Mouse (Mus musculus) left cerebral cortex, adult 18-20 months (tissue): ENCODE measurements at regions not wholly inside any gene's neighbourhood (a gene's known extent, or its start where the extent isn't known, plus 50 kb on each side); places are given as distances from the start of the nearest gene placed in this dataset.

Source experiments
- DNase-seq, 2 experiments: peaks; one replicate each; pipeline ENCODE4 v3.0.0; 2021 to 2022; ENCODE audit warnings: low spot score in 2 of 2, mixed read lengths in 1 of 2

DNA sequence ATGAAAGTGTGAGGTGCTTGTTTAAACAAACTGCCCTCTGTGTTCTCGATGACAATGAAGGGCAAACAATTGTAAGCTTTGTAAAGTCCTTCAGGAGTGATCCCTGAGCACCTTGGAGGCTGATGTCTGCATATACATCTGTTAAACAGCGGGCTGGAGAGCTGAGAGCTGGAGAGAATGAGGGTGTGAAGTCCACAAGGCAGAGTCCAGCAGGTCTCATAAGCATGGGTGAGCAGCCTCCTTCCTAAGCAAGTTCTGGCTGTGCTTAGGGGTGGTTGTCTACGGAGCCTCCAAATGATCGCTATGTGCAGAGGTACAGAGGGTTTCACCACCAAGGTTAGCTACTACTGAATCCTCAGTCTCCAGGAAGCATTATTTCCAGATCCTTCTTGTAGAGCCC, 350.2 kb downstream of the Ankrd50 start:
- DNase-seq: no peak

DNA sequence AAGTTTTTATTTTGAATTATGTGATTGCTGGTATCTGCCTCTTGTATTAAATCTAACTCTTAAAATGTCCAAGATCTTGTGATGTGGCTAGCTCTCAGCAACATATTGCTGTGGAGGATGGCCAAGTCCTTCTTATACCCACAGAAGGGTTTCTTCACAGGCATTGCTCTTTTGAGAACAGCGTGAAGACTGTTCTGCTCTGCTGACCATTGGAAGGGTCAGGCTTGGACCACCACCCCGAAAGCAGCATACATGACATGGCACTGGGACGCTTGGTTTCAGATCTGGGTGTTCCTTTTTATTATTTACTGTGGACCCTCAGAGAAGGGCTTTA, 352.8 kb downstream of the Ankrd50 start:
- DNase-seq: no peak

DNA sequence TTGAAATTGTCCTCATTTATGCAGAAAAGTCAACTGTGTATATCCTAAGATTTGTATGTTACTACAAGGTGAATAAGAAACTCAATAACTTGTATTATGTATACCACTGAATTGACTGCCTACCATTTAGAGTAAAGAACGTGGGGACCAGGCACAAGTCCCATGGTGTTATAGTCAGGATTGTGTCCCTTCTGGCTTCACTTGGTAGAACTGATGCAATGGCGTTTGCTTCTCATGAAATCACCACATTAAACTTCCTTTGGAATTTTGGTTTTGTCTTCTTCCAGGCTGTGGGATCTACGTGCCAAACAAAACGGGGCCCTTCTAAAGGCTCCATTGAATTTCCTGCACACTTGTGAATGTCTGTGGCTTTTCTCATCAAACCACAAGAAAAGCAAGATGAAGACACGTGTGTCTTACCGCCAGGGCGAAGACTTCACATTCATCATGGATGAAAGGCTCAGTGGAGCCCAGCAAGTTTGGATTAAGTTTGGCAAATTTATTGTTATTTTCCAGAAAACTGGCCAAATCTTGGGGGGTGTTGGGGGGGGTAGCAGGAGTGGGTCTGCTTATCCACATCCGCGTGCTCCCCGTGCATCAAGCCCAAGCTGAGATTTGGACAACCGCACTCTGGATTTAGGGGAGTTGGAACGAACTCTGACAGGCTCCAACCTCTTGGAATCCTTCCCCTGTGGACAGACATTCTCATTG, 353.3 kb downstream of the Ankrd50 start:
- DNase-seq: no peak

DNA sequence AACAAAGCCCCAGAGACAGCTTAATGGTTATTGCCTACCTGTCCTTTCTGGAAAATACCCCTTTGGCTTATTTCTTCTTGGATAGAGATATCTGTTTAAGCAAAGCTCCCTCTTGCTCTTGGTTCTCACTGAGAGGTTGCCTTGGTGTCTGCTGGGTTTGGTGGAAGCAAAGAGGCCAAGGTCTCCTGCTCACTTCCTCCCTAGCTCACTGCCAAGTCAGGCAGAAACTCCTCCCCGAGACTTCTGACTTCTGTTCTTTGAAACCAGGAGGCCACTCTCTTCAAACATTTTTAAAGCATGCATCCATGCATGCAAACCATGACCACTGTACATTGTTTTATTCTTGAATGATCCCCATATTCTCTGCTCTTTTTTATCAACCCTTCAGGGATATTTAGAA, 354.6 kb downstream of the Ankrd50 start:
- DNase-seq: no peak

DNA sequence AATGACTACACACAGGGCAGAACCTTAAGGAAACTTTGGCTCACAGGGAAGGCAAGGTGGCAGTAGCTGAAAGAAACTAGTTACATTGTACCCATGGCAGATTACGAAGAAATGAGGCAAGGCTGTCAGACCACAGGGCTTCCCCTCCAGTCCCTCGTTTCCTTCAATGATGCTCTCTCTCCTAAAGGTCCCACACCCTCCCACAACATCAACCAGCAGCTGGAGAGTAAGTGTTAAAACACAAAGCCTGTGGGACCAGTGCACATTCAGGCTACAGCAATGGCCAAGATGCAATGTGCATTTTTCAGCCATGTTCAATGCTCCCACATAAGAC, 355.5 kb downstream of the Ankrd50 start:
- no peak for DNase-seq

DNA sequence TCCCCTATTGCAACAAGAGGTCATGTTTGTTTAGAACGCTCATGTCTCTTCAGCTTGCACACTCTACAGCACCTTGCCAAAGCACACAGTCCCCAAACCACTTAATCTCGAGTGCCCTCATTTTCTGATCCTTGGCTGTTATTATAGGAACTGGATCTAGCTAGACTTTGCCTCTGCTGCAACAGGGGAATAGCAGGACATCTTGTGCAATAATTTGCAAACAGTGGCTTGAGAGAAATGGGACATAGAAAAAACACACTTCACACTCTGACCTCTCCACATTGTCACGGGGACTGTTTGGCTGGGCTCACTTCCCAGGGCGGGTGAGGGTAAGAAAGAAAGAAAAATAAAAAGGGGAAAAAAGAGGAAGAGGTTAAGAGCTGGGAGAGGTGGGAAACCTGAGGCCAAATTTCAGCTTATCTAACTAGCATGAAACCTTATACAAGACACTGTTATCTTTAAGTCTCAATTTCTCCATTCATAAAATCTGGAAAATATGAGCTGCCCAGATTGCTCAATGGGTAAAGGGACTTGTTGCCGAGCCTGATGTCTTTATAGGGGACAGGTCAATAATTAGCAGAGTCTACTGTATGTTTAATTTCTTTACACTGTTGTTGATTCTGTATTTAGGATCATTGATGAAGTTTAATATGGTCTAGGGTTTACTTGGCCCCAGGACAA, 356.0 kb downstream of the Ankrd50 start:
- no peak for DNase-seq

DNA sequence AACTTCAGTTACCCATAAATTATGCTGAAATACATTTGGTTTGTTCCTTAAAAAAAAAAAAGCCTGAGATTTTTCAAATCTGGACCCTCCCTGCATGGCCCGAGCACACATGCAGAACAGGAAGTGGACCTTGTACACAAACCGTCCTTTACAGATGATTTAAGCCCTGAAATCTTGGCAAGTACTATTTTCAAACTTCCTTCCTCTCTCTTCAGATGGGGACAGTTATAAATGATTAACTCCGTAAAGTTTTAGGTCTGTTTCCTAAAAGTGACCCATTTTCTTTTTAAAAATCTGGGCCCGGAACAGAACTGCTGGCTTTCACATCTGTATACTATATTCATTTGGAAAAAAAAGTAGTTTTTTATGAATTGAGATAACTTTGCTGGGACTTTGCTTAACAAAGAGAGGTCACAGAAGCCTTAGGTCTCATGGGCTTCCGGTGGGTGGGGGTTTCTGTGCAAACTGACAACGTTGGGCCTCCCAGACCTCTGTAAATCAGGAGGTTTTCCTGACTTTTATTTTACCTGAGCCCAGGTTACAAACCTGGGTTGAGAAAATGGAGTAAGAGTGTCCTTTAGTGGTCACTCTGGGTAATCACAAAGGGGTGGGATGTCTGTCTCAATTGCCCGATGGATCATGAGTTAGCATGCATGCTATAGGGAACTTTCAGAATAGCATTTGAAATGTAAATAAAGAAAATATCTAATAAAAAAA, 368.4 kb downstream of the Ankrd50 start:
- no peak for DNase-seq

DNA sequence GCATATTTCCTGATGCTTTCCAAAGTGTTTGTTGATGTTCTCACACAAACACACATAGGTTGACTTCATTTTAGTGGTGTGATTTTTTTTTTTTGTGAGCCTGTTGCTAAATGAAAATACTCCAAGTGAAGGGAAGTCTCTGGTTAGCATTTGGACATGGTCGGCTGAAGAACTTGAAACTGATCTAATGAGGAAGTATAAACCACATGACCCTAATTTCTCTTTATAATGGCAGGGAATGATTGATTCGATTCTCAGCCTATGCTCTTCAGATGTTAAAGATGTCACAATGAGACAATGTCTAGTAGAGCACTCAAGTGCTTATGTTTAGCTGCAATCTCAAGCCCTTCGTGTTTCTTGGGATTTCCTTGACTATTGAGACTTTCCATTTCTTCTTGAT, 372.1 kb downstream of the Ankrd50 start:
- DNase-seq: no peak

DNA sequence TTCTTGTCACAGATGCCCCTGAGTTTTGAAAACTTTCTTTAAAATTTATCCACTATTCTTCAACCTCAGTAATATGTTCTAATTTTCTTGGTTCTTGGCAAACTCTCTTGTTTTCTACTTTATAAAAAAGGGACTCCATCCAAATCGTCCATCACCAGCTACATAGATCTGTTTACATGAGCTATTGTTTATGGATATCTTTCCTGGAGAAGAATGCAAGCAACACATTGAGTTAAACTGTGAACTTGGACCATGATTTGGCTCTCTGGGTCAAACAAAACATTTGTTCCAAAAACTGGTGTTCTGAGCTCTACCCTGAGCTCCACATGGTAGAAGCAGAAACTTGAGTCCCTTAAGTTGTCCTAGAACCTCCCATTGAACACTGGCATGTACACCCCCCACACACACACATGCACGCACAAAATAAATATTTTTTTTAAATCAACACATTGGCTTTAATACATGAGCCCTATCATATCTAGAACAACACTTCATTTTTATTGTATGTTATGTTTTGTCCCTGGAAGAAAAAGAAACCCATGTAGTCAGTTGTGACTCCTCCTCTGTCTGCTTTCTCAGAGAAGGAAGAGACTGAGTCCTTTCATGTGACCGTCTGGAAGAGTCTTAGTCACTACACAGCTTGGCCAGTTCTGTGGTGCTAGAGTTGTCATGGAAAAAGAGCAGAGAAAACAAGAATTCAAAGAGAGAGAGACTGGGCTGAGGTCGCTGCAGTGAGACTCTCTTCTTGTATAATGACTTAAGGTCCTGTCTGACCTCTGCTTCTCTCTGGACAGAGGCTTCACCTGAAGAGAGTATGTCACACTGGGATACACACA, 379.4 kb downstream of the Ankrd50 start:
- DNase-seq: no peak

DNA sequence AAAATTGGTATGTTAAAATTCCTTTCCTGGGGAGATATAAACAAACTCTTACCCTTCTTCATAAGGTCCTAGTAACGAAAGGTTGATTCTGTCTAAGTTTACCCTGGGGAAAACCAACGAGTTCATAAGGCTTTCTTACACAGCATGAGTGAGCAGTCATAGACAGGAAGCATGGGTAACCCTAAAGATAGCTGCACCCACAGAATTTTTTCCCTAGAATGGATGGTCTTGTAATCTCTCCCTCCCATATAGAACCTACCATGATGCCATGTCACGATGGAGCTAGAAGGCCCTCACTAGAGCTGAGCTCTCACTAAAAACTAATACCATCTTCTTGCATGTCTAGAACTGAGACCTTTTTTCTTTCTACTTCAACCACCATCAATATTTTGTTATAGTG, 380.1 kb upstream of the Gm5148 start:
- no peak for DNase-seq

DNA sequence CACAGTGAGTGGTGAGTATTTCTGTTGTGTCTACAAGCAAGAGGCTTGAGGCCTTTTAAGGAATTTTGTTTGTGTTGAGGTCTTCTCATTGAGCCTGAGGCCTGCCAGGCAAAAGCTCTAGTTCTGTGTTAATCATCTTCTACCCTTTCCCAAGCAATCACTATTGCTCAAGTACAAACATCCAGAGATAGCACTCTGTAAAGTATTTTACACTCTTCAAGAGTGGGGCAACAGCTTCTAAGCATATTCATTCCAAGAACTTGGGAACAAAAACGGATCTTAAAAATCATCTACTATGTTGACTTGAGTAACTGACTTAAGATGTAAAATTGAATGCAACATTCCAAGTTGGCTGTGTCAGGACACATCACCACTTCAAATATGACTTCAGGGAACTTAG, 378.7 kb upstream of the Gm5148 start:
- no peak for DNase-seq

DNA sequence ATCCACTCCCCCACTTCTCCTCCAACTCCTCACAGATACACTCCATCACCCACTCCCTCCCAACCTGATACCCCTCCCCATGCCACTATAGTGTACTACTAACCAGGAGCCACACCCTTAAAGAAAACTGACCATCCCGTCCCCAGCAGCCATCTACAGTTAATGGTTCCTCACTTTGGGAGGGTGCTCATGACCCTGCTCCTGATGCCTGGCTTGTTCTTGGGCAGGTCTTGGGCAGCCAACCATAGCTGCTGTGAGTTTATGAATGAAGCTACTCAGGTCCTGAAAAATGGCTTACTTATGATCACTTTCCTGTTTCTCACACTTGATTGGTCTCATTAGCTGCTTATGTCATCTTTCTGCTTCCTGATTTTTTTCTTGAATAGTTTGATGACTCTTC, 377.9 kb upstream of the Gm5148 start:
- no peak for DNase-seq

DNA sequence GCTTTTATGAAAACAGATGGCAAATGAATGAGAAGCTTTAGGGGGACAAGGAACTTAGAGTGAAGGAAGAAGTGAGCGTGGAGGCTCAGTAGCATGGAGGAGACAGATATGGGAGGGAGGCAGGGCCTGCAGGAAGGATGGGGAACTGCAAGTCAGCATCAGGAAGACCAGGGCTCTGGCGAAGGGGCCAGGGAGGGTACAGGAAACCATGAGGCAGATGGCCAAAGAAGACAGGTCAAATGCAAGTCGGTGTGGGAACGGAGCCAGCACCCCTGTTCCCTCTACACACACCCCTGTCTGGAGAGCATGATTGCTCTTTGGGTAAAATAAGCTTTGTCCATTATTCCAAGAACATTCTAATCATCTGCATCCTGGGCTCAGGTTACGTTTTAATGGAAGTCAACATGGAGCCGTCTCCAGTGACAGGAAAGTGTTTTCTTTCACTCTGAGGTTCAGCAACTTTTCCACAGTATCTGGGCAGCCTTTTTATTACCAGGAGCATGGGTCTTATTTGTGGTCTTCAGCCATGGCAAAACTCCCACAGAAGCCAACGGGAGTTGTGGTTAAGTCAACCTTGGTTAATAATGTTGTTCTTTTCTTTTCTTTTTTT, 370.2 kb upstream of the Gm5148 start:
- DNase-seq: no peak

DNA sequence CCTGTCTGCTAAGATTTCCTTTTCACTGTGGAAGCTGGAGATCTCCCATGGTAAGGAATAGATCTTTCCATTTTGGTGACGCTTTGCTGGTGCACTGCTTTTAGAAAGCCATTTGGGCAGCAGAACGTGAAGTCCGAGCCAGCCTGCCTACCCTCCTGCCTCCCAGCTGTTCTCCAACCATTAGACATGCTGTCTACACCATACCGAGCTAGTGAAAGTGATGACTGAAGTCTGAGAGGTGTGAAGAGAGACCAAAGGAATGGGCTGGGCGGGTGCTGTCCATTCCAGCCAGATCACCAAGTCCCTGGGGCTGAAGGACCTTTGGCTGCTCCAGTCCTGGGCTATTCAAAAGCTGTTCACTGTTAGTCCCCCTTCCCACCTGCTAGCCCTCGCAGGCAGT, 360.3 kb upstream of the Gm5148 start:
- DNase-seq: no peak

DNA sequence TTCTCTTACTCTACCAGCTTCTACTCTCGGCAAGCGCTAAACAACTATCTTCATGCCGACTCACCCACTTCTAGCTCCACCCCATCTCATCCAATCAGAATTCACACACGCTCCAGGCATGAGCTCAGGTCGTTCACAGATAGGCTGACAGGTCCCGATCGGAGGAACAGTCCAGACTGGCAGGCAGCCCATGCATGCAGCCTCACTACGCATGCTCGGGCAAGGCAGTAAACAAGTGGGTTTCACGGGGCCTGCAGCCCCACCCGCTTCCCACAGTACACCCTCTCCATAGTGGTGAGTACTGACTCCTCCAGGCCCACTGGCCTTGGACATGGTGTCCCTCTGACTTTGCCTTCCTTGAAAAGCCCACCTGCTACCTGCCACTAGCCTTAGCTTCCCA, 358.1 kb upstream of the Gm5148 start:
- no peak for DNase-seq

DNA sequence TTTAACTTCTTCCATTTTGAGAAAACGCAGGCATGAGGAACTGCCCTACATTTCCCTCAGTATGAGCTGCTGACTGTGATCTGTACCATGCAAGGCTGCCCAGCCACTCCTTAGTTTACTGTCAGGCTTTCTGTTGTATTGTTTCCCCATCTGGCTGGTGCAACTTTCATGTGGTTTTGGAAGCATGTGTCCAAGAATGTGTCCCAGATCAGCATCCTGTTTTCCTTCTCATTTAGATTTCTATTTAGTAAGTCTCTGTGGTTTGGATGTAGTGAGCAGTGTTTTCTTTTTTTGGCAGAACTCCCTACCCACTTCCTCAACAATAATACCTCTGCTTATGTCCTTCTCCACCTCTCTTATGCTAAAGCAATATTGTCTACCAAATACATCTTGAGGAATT, 352.5 kb upstream of the Gm5148 start:
- peak in 1 of 2 experiments; percentile 9 for DNase-seq

DNA sequence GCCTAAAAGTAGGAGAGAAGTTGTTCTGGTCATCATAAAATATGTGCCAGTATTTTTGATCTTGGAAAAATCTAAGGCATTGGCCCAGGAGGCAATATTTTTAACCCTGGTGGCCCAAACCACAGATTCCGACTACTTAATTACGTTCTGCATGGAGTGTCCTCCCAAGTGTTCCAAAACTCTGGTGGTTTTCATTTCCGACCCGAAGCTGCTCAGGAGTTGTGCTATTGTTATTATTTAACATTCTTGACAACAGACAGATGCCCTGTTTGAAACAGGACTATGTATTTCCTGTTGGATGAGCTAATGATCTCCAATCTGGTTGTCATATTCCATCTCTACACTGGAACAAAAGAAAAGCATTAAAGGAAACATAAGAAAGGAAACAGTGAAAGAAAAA, 349.7 kb upstream of the Gm5148 start:
- DNase-seq: no peak

DNA sequence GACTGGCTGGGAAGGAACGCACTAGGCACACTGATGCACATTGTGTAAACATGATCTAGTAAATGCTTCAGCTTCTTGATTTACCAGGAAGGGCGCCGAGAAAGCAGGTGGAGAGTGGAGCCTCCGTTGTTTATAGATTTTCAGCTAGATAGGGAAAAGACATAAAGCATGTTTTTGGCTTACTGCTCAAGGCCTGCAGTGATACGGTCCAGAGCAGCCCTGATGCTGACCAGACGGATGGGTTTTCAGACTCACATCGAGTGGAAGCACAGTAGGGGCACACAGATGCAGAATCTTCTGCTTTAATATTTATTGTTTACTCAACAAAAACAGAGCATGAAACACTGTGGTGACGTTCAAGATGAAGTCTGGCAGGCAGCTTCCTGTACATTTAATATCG, 331.3 kb upstream of the Gm5148 start:
- no peak for DNase-seq

DNA sequence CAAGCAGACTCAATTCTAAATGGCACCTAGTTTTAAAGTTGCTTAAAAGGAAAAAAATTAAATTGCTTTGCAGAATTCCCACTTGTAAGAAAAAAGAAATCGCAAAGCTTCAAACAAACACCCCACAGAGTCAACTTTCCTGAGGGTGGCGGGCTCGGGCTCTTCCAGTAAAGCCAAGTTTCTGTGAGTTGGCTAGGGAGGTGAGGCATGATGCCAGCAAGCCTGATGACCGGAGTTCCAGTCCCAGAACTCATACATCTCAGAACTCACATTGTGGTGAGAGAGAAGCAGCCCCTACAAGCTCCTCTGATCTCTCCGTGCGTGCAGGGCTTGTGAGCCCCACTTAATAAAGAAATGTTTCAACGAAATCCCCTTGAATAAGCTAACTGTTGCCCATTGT, 328.7 kb upstream of the Gm5148 start:
- no peak for DNase-seq

DNA sequence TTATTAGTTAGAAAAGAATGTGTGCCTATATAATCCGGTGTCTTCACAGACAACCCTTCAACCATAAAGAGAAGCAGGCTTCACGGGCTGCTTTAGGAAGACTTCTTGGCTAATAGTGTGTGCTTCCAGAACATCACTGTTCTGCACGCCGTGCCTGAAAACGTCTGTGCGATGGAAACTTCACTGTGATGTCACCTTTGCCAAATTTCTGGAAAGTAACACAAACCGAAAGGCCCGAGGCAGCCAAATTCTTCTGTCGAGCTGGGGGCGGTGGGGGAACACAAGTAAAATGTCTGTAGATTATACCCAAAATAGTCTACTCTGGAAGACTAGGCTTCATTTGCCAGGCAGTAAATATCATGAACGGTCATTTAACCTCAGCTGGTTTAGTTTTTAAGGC, 327.5 kb upstream of the Gm5148 start:
- DNase-seq: no peak

DNA sequence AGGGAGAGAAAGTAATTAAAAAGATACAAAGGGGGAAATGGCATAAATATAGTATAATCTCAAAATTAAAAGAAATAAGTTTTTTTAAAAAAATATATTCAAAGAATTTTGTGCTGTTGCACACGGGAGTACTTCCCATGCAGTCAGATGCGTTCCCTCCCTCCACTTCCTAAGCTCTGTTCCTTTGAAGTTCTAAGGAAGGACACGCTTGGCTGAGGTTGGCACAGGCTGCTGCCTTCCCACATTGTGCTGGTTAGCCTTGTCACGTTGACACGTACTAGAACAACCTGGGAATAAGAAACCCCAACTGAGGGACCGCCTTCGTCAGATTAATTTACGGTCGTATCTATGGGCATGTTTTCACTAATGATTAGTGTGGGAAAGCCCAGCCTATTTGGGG, 326.6 kb upstream of the Gm5148 start:
- no peak for DNase-seq

DNA sequence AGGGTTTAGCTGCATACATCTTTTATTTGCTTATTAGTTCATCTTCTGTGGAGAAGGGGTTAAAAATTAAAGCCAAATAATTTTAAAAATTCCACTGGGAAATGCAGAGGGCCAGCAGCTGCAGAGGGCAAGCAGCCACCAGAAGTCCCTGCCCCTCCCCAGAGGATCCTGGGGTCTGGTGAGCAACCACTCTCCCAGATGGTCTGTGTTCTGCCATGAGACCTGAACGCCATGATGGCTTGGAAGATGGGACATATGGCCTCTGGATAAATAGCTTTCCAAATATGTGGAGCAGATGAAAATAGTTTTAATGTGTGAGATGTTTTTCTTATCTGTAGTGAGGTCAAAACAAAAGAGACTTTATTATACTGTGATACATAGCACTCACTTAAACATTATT, 326.1 kb upstream of the Gm5148 start:
- no peak for DNase-seq
